Mouse (Mus musculus): ENCODE data around the gene Rftn2.

GRCm38 (mm10) chr1:55205808-55206327, 20.7 kb downstream of the Rftn2 start:
- no peak for TF ChIP-seq CTCF (IDR thresholded peaks at IDR 0.05; ENCODE audit: control insufficient read depth, insufficient read depth, low read length)
- TF ChIP-seq POLR2A (IDR thresholded peaks at IDR 0.05; ENCODE audit: borderline replicate concordance, control insufficient read depth, low read depth, low read length) = no peak

Measured in bone marrow, adult 2 months (tissue).